Mouse (Mus musculus) lung, adult 2 months (tissue): ENCODE results near the gene Ptgs2. TPM values are rescaled to one million over a fixed set of nuclear protein-coding genes. Genes with fewer than 3 reads are reported as not detected.
A peak's percentile ranks its signal among the peaks of the same experiment; 100 is the strongest.

Experiments used
- DNase-seq: peaks from one replicate; pipeline ENCODE4 v3.0.0; 2022
- H3K4me1 ChIP-seq: fragments of 200-500 bp; 2 replicates; pipeline ENCODE4 v1.6.1; 2011; ENCODE audit warnings: low read length; ENCODE audit not compliant: control insufficient read depth, insufficient read depth
- H3K4me3 ChIP-seq: fragments of 200-500 bp; replicated peaks from 2 replicates; pipeline ENCODE3; 2011; ENCODE audit warnings: low read depth, mild to moderate bottlenecking, control low read depth, low read length; ENCODE audit errors: extremely low read depth
- CTCF ChIP-seq: fragments of 200-500 bp; IDR thresholded peaks from 2 replicates; pipeline ENCODE4 v1.5.1; 2011; ENCODE audit warnings: mild to moderate bottlenecking, low read length, control low read depth; ENCODE audit not compliant: insufficient read depth
- POLR2A ChIP-seq: fragments of 200-500 bp; IDR thresholded peaks from 2 replicates; pipeline ENCODE4 v1.6.1; 2011; ENCODE audit warnings: low read depth, mild to moderate bottlenecking, control low read depth, low read length, borderline replicate concordance; ENCODE audit errors: extremely low read depth
- WGBS: fragments of 180-500 bp; shearing (Covaris S2); methylation state at CpG from one replicate; pipeline ENCODE4 v1.1.7; 2018; 5-methylcytosine and 5-hydroxymethylcytosine counted together
- polyA plus RNA-seq: library from polyadenylated mRNA; depleted of rRNA; stranded (reverse); fragments of >200 nt; gene quantifications from 2 replicates; pipeline ENCODE4 v1.2.3, GENCODE M21; 2012; rRNA removed

Gene Ptgs2
- polyA plus RNA-seq = 2.7 and 3.4 TPM in 2 replicates

- TF ChIP-seq POLR2A (no peak), CTCF (no peak)
- DNase-seq = peak; percentile 59
- WGBS = 2% methylated on average over 26 of the region's 26 CpGs
These were observed at the start of gene Ptgs2 for GRCm38 (mm10) chr1:150099790-150100333. Gene Ptgs2 (plus strand): TSS chr1:150100031.

GRCm38 (mm10) chr1:150050256-150050655 is 49.6 kb upstream of the Ptgs2 start:
- WGBS = 74% methylated on average over 1 of the region's 1 CpGs
- TF ChIP-seq POLR2A (no peak), CTCF (no peak)

More at GRCm38 (mm10) chr1:150099790-150100333, at the start of gene Ptgs2:
- Histone ChIP-seq H3K4me1 (no peaks in the 10 kb centered on the region), H3K4me3 (peak within 1 kb of the TSS; percentile 42)

GRCm38 (mm10) chr1:150065684-150066083 is 34.1 kb upstream of the Ptgs2 start:
- Histone ChIP-seq H3K4me1 (no peaks in the 10 kb centered on the region), H3K4me3 (no peak overlapping the region)
- TF ChIP-seq CTCF = no peak
- no peak for TF ChIP-seq POLR2A
- no peak for DNase-seq
- 84% methylated on average over 1 of the region's 1 CpGs for WGBS

More at GRCm38 (mm10) chr1:150050256-150050655, 49.6 kb upstream of the Ptgs2 start:
- no peak for DNase-seq
- no peak overlapping the region for H3K4me3 ChIP-seq
- no peaks in the 10 kb centered on the region for H3K4me1 ChIP-seq

DNA sequence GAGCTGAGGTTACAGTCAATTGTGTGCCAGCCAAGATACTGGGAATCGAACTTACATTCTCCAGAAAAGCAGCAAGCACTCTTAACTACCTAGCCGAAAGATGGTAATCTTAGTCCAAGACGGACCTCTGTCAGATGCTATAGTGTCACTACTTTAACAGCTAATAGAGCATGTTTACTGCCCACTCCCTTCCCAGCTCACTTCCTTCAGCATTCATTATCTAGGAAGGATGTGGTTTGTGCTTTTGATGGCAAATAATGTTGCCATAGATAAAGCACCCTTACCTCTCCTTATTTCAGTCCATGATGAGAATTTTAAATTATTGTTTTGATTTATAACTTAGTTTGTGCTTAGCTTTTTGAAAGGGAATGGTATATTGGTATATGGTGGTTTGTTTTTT is 27.0 kb upstream of the Ptgs2 start:
- TF ChIP-seq POLR2A = no peak
- no peak for TF ChIP-seq CTCF
- 79% methylated on average over 3 of the region's 3 CpGs for WGBS
- Histone ChIP-seq H3K4me1 (no peaks in the 10 kb centered on the region), H3K4me3 (no peak overlapping the region)
- no peak for DNase-seq

DNA sequence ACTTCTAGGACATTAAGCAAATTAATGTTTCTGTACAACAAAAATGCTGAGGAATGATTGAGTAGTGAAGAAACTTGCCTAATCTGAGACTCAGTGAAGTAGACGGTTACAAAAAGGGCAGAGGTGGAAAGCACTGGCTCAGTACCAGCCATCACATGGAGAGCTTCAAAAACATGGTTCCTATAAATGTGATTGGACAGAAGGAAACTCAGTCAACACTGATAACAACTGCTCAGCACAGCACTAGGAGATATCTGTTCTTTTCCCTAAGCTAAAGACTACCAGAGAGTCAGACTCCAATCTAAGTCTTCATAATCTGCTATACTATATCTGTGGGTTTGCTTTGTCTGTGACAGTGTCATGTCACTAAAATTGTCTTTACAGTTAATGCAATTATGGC is 25.2 kb upstream of the Ptgs2 start:
- TF ChIP-seq POLR2A (no peak), CTCF (no peak)
- Histone ChIP-seq H3K4me1 (no peaks in the 10 kb centered on the region), H3K4me3 (no peak overlapping the region)
- DNase-seq = no peak
- 58% methylated on average over 1 of the region's 1 CpGs for WGBS

DNA sequence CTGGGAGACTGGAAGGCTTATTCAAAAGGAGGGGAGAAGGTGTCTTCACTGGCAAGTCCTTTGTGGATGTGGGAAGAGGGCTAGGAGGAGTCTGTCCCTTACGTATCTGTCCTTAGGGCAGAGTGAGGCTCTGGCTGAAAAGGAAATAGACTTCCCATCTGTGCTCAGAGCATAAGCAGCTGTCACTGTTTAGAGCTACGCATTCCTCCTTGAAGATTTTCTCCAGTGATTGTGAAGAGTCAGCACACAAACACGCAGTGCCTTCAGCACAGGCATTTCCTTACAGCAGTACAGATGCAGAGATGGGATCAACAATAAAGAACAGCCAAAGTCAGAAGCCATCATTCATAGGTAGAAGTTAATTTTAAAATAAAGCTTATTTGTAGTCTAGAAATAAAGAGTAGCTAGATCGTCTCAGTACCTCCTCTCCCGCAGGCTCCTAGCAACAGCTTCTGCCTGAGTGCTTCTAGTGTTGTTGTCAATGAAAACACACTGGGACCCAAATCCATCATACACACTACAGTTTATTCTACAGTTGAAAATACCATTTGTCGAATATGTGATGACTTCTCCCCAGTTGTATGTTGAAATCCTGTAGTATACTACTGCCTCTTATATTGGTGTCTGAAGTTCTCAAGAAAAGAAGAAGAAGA is 10.7 kb upstream of the Ptgs2 start:
- H3K4me3 ChIP-seq = no peak overlapping the region
- WGBS = 54% methylated on average over 6 of the region's 6 CpGs

GRCm38 (mm10) chr1:150090229-150090628 is 9.6 kb upstream of the Ptgs2 start:
- DNase-seq = no peak
- Histone ChIP-seq H3K4me3 (no peak overlapping the region), H3K4me1 (no peaks in the 10 kb centered on the region)
- WGBS = 37% methylated on average over 1 of the region's 1 CpGs
- TF ChIP-seq CTCF (no peak), POLR2A (no peak)

More for the DNA sequence above, 10.7 kb upstream of the Ptgs2 start:
- no peak for TF ChIP-seq CTCF
- no peak for TF ChIP-seq POLR2A
- H3K4me1 ChIP-seq = no peaks in the 10 kb centered on the region
- DNase-seq = no peak

DNA sequence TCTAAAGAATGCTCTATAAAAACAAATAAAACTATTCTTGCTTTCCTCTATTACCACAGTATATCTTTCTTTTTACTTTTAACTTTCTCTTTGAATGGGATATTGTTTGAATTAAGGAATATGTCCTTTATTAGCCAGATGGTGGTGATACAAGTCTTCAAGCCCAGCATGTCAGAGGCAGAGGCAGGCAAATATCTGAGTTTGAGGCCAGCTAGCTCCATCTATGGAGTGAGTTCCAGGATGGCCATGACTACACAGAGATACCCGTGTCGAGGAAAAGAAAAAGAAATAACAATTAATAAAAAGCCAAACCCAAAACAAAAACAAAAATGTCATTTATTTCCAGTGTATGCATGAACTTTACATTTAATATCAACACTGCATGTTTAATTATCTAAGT is 2.8 kb upstream of the Ptgs2 start:
- H3K4me1 ChIP-seq = no peaks in the 10 kb centered on the region
- TF ChIP-seq CTCF = no peak
- TF ChIP-seq POLR2A = no peak
- 93% methylated on average over 2 of the region's 2 CpGs for WGBS

DNA sequence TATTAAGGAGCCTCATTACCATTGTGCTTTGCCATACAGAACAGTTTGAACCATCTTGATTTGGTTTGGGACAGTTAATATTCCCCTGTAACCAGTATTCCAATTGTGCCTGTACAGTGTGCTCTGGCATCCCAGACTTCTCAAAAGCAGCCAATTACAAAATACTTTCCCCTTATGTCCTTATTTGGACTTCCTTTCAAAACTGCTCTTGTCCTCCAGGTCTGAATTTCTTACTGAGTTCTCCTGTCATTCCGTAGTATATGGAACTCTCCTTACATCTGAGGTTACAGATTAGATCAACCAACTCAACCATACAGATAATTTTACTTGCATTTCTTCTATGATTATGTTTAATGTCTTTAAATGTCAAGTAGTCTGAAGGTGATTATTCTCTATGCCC is 2.1 kb upstream of the Ptgs2 start:
- 47% methylated on average over 1 of the region's 1 CpGs for WGBS
- no peaks in the 10 kb centered on the region for H3K4me1 ChIP-seq

More for the DNA sequence above, 2.8 kb upstream of the Ptgs2 start:
- DNase-seq = no peak
- H3K4me3 ChIP-seq = no peak overlapping the region

DNA sequence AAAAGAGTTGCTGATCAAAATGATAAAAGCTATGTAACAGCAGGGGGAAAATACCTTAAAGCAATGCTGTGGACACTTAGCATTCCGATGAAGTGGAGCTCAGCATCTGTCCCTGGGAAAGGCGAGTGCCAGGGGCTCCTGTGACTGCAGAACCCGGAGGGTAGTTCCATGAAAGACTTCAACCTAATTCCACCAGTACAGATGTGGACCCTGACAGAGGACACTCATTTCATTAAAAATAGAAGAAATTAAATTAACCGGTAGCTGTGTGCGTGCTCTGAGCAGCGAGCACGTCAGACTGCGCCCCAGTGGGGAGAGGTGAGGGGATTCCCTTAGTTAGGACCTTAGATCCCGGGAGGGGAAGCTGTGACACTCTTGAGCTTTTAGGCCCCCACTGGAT is 457 bp upstream of the Ptgs2 start:
- 6% methylated on average over 9 of the region's 9 CpGs for WGBS
- TF ChIP-seq CTCF (no peak), POLR2A (no peak)
- DNase-seq = no peak
- no peaks in the 10 kb centered on the region for H3K4me1 ChIP-seq
- peak overlapping the region; percentile 42 for H3K4me3 ChIP-seq

More for the DNA sequence above, 2.1 kb upstream of the Ptgs2 start:
- no peak for TF ChIP-seq POLR2A
- no peak for TF ChIP-seq CTCF
- no peak for DNase-seq
- H3K4me3 ChIP-seq = no peak overlapping the region
